Mouse (Mus musculus) ES-Bruce4 (cell line): ENCODE measurements around the gene Sgcd. TPM values are rescaled to one million over a fixed set of nuclear protein-coding genes. Genes with fewer than 3 reads are reported as not detected.

Source experiments
- H3K27ac ChIP-seq: 2 replicates; pipeline ENCODE4 v1.5.1; 2012; ENCODE audit warnings: low read length, inconsistent platforms; ENCODE audit not compliant: insufficient read depth
- H3K27me3 ChIP-seq: 2 replicates; pipeline ENCODE4 v1.6.1; 2012; ENCODE audit warnings: mild to moderate bottlenecking, low read length, inconsistent platforms; ENCODE audit not compliant: control insufficient read depth, poor library complexity, insufficient read depth, severe bottlenecking
- H3K36me3 ChIP-seq: 2 replicates; pipeline ENCODE4 v1.6.1; 2012; ENCODE audit warnings: inconsistent platforms, mild to moderate bottlenecking, low read length, moderate library complexity; ENCODE audit not compliant: control insufficient read depth, poor library complexity, insufficient read depth, severe bottlenecking
- H3K4me1 ChIP-seq: one replicate; pipeline ENCODE4 v1.8.1; 2011; ENCODE audit warnings: low read length; ENCODE audit not compliant: control insufficient read depth, insufficient read depth
- H3K4me3 ChIP-seq: 2 replicates; pipeline ENCODE4 v1.5.1; 2011; ENCODE audit warnings: low read depth, mild to moderate bottlenecking, low read length
- H3K9ac ChIP-seq: 2 replicates; pipeline ENCODE4 v1.6.1; 2012; ENCODE audit warnings: low read depth, mild to moderate bottlenecking, inconsistent platforms; ENCODE audit not compliant: poor library complexity, severe bottlenecking
- H3K9me3 ChIP-seq: replicated peaks from 2 replicates; pipeline ENCODE4 v1.6.1; 2012; ENCODE audit warnings: mild to moderate bottlenecking, low read length, inconsistent platforms; ENCODE audit not compliant: control insufficient read depth, poor library complexity, insufficient read depth, severe bottlenecking
- CTCF ChIP-seq: IDR thresholded peaks from one replicate; pipeline ENCODE4 v1.8.1; 2011; ENCODE audit warnings: low read depth, low read length
- EP300 ChIP-seq: IDR thresholded peaks from 2 replicates; pipeline ENCODE4 v1.6.1; 2011; ENCODE audit warnings: low read depth, low read length; ENCODE audit not compliant: insufficient read depth
- POLR2A ChIP-seq: IDR thresholded peaks from one replicate; pipeline ENCODE4 v1.8.1; 2011; ENCODE audit warnings: low read length; ENCODE audit not compliant: insufficient read depth
- polyA plus RNA-seq: library from polyadenylated mRNA; stranded (reverse); fragments of >200 nt; gene quantifications from 2 replicates; pipeline ENCODE4 v1.2.4, GENCODE M21; 2011; ENCODE audit warnings: low read depth; ENCODE audit not compliant: missing spikeins, insufficient read depth, insufficient read length

The Sgcd gene
- polyA plus RNA-seq, 1 experiment, result 0.42 TPM

GRCm38 (mm10) chr11:47890315-47890714, 98.5 kb downstream of the Sgcd start:
- Histone ChIP-seq H3K27me3 (no peaks in the 10 kb centered on the region), H3K9me3 (no peaks in the 10 kb centered on the region), H3K27ac (no peak overlapping the region), H3K4me1 (no peaks in the 10 kb centered on the region), H3K4me3 (no peak overlapping the region), H3K36me3 (no peaks in the 10 kb centered on the region), H3K9ac (no peak overlapping the region)
- TF ChIP-seq POLR2A, result no peak
- TF ChIP-seq CTCF, result peak; percentile 6

GRCm38 (mm10) chr11:47885310-47885709, 103.5 kb downstream of the Sgcd start:
- no peak overlapping the region for H3K4me3 ChIP-seq
- no peaks in the 10 kb centered on the region for H3K9me3 ChIP-seq
- TF ChIP-seq CTCF (no peak), POLR2A (no peak), EP300 (no peak)
- no peak overlapping the region for H3K27ac ChIP-seq
- no peaks in the 10 kb centered on the region for H3K27me3 ChIP-seq
- no peak overlapping the region for H3K9ac ChIP-seq
- H3K4me1 ChIP-seq, result no peaks in the 10 kb centered on the region
- H3K36me3 ChIP-seq, result no peaks in the 10 kb centered on the region

GRCm38 (mm10) chr11:47883545-47883944, 105.2 kb downstream of the Sgcd start:
- Histone ChIP-seq H3K27ac (no peak overlapping the region), H3K36me3 (no peaks in the 10 kb centered on the region), H3K4me1 (no peaks in the 10 kb centered on the region), H3K9me3 (no peaks in the 10 kb centered on the region), H3K9ac (no peak overlapping the region), H3K4me3 (no peak overlapping the region), H3K27me3 (no peaks in the 10 kb centered on the region)
- TF ChIP-seq CTCF (no peak), EP300 (no peak), POLR2A (no peak)

- no peaks in the 10 kb centered on the region for H3K36me3 ChIP-seq
- H3K4me3 ChIP-seq, result no peak overlapping the region
- H3K27me3 ChIP-seq, result no peaks in the 10 kb centered on the region
- H3K9me3 ChIP-seq, result no peaks in the 10 kb centered on the region
- no peak overlapping the region for H3K9ac ChIP-seq
- TF ChIP-seq POLR2A (no peak), CTCF (no peak), EP300 (no peak)
- no peak overlapping the region for H3K27ac ChIP-seq
- H3K4me1 ChIP-seq, result no peaks in the 10 kb centered on the region
These were observed 112.1 kb downstream of the Sgcd start for GRCm38 (mm10) chr11:47876633-47877170.

- no peak overlapping the region for H3K9ac ChIP-seq
- H3K27me3 ChIP-seq, result no peaks in the 10 kb centered on the region
- H3K4me1 ChIP-seq, result no peaks in the 10 kb centered on the region
- H3K4me3 ChIP-seq, result no peak overlapping the region
- TF ChIP-seq EP300 (no peak), POLR2A (no peak)
- H3K9me3 ChIP-seq, result no peaks in the 10 kb centered on the region
- H3K27ac ChIP-seq, result no peak overlapping the region
- no peaks in the 10 kb centered on the region for H3K36me3 ChIP-seq
These were observed 142.9 kb downstream of the Sgcd start for GRCm38 (mm10) chr11:47845894-47846293.

DNA sequence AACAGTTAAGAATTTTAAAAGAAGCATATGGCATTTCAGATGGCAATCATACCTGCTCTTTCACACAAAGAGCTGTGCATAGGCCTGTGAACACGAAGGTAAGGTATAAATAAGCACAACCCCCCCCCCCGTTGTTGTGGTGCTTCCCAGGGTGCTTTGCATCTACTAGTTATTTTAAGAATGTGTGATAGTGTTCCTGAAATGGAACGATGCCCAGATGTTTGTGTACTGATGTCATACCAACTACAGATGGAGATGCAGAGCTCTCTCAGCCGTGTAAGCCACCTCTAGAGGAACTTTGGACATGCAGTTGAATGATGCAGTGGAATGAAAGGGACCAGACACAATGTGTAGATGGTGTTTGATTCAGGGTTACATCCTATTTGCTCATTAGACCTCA, 155.5 kb downstream of the Sgcd start:
- H3K27me3 ChIP-seq, result no peaks in the 10 kb centered on the region
- no peak overlapping the region for H3K4me3 ChIP-seq
- H3K27ac ChIP-seq, result no peak overlapping the region
- H3K36me3 ChIP-seq, result no peaks in the 10 kb centered on the region
- no peaks in the 10 kb centered on the region for H3K9me3 ChIP-seq
- no peak overlapping the region for H3K9ac ChIP-seq
- no peak for TF ChIP-seq CTCF
- no peak for TF ChIP-seq EP300
- no peaks in the 10 kb centered on the region for H3K4me1 ChIP-seq
